Mouse (Mus musculus) T-helper 17 cell (primary cell): ENCODE data around the gene Gas7.

Experiments
- in situ Hi-C, 2 experiments: fragments of 300-600 bp; cut with MboI, MseI; formaldehyde crosslinking; loops; 1 replicate in 1 of 2; 2 replicates in 1 of 2; pipeline ENCODE4 v1.15.1; 2025; ENCODE audit warnings: high pct_unique_total_duplicates in 2 of 2

Gas7 gene

DNA sequence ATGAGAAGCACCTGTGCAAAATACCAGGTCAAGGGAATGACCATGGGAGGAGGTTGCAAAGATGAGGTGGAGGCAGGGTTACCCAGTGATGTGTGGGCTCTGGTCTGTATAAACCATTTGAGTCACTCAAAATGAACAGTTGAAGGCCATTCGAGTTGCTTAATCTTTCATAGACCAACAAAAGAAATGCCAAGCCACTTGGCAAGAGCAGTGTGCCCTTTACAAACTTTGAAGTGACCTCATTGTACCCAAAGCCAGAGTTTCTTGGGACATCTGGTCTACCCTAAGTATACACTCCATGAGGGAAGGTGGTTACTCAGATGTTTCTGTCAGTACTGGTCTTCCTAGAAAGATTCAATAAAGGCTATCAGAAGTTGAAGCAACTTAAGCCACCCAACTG is 80.5 kb downstream of the Gas7 start:
- in situ Hi-C loops = no loop called here

DNA sequence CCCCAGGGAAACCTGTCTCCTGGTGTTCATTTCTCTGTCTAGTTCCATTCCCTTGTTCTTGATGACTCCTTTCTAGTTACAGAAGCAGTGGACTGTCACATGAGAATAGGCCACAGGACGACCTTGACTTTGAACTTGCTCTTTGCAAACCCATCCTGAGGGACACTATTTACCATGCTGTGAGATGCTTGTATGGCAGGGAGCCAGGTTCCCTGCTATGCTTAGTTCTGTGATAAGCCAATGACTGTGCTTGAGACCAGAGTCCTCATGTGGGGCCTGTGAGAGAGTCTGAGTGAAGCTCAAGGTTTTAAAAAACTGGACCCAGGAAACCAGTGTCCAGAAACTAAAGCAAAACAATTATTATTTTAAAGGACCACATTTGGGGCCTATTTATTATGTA is 81.2 kb downstream of the Gas7 start:
- in situ Hi-C loops = no loop called here

DNA sequence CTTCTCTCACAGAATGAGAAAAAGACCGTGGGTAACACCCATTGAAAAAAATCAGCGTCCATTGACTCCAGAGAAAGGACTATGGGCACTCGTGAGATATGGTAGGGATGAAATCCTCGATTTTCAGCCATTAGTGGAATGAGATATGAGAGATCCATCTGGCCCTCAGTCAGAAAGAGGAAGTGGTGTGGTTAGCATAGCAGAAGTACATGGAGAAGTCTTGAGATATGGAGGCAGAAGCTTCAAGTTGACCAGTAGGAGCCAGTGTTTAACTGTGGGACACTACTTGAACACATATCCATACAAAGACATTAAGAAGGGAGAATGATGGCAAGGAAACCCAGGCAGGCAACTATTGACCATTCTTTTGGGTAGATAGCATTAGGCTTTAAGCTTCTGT is 82.1 kb downstream of the Gas7 start:
- in situ Hi-C loops = no loop called here

DNA sequence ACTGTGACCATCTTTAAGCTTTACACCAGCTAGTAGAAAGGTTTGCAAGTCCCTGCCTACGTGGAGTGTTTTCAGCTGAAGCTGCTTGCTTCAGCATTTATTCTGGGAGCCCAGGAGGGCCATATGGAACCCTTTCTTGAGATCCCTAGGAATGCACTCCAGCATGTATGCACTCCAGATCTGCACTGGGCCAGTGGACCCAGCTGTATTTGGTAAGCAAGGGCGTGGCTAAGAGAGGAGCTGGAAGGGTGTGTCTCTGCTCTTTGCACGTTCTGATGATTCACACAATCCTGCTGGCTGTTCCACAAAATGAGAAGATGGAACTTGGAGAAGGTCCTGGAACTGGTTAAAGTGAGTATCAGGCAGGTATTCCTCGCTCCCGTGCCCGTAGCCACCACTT is 83.3 kb downstream of the Gas7 start:
- in situ Hi-C loops = no loop called here

DNA sequence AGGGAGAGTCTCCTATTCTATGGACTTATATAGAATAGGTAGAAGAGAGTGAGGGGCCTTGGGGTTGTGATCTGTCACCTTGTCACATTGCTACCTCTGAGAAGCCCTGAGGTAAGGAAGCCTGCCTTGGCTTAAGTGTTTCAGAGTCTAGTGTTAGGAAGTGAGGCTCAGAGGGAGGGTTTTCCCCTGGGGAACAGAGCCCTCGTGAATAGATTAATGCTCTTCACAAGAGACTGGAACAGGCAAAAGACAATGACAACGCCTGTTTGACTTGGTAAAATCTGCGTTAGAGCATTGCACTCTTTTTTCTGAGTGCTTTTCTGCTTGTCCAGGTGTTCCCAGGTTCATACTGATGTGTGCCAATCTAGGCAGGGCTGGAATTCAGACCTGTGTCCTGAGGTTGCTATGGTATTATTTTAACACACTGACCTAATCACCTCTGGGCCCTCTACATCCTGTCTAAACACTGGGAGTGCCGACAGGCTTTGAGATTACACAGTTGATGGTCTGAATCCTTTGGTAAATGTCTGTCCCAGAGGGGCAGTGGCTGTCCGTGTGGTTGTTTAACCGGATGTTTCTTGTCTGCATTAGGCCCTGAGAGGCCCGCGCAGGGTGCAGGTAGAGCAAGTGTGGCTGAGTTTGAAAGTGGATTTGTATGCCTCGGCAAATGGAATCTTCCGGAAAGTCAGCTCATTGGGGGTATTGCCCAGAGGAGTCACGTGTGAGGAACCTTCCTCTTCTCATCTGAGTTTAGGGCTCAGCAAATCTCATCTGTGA is 89.6 kb downstream of the Gas7 start:
- in situ Hi-C loops = no loop called here

DNA sequence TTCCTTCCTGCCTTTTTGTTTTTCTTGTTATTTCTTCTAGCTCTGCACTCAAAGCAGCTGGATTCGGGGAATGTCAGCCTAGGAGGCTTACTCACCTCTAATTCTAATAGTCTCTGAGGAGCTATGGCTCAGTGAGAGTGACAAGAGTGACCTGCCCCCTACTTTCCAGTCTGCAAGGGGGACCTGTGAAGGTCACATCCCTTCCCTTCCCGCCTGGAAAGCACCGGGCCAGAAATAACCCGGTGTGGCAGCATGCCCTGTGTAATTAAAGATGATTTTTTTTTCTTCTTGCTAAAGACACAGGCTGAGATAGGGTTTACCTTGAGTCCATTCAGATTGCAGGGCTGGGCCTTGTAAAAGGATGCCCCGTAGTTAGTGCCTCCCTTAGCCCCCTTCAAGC is 91.3 kb downstream of the Gas7 start:
- in situ Hi-C loops = no loop called here

DNA sequence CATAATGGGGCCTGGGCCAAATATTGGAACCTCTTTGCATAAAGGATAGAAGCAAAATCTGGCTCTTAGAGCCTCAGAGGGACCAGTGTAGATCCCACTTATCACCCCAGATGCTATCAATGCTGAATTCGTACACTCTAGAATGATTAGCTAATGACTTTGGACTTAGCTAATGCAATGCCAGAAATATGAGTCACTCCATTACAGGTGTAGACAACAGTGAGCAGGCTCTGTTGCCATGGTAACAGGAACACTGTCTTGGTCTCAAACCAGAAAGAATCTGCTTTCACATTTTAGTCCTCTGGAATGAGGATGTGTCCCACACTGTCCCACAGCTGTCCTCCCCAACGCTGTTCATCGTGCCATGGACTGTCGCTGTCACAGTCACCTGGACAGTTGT is 94.1 kb downstream of the Gas7 start:
- in situ Hi-C loops = no loop called here

DNA sequence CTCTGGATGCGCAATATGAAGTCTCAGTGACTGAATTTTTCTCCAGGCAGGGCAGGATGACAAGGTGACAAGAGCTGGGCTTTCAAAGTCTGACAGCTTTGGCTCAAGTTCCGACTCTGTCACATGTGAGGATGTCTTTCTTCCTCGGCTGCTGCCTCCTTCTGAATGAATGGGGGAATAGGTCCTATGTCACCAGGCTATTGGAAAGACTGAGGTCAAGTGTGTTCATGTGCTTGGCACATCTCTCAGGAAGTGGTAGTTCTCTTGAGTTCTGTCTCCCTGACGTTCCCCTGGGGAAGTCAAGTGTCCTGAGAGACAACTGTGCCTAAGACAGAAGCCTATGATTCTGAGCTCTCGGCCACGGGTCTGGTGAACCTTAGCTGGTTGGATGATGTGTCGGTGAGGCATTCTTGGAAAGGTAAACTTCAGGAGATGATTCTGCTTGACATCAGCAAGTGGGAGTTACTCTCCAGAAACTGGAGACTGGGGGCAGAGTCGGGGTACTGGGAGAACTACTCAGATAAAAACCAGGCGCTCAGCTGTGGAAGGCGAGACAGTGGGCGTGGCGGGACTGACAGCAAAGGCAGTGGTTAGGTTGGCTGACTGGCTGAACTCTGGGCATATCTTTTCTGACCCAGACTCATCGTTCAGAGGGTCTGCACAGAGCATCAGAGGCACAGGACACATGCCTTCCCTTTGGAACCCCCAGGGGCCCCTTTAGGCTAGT is 94.7 kb downstream of the Gas7 start:
- in situ Hi-C loops = no loop called here

DNA sequence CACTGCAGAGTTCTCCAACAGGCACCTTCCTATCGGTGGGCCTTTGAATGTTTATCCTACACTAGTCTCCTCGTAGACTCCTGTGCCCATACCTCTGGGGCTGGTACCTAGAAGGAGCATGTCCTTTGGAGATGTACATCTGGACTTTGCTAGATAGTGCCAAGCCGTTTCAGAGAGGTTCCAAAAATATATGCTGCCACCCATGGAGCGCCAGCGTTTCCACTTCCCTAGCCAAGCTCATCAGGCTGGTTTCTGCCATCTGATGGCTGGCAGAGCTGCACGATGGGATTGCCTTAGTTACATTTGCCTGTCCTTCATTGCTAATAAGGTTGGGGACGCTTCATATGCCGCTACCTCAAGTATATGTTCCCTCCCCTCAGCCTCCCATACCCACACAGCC is 97.2 kb downstream of the Gas7 start:
- in situ Hi-C loops = no loop called here

DNA sequence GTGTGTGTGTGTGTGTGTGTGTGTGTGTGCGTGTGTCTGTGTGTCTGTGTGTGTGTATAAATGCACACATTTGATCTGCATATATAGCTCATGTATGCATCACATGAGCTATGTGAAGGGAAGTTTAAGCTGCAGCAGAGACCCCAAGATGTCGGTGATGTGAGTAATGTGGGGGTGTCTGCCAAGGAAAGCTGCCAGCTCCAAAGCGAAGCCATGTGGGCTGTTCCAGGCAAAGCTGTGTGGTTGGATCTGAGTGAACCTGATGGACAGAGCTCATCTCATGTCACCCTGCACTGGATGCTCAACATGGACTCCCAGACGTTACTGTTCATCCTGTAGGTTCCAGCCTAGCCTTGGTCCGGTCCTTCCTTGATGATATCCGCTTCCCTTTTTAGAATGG is 99.0 kb downstream of the Gas7 start:
- in situ Hi-C loops = no loop called here

DNA sequence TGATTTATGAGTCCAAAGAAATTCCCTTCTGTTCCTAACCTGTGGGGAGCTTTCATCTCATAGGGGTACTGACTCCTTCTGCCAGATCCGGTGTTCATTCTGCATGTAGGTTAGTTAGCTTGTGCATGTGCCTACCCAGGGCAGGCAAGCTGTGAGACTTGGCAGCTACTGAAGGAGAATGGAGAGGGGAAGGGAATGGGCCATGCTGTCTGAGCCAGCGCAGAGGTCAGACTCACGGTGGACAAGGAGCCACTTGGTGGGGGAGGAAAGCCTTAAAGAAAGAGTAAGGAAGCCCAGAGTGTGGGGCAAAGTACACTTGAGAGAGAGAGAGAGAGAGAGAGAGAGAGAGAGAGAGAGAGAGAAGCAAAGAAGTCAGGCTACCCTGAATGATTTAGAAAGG is 101.1 kb downstream of the Gas7 start:
- in situ Hi-C loops = no loop called here

DNA sequence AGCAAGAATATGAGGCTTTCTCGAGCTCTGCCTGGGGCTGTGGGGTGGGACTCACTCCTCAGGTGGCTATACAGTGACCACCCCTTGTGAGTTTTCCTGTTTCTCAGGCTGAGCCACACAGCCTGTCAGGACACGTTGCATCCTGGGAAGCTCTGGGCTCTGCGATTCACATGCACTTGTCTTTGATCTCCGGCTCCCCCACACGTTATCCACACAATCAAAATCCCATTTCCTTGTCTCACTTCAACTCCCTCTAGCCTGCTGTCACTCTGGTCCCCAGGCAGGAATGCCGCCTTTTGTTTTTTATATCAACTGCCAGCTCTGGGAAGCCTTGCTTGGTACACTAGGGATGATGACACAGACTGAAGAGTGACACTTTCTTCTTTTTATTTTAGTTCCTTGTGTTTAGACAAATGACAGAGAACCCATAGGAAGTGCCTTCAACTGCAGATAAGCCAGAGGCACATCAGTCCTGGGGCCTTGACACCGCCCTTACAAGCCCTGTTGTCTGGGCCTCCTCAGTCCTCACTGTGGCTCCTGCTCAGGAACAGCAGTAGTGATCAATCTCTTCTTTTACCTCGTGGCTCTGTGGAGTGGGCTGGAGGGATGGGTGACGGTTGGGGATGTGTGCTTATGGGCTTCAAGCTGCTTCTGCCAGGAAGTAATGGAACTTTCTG is 103.7 kb downstream of the Gas7 start:
- in situ Hi-C loops = no loop called here

DNA sequence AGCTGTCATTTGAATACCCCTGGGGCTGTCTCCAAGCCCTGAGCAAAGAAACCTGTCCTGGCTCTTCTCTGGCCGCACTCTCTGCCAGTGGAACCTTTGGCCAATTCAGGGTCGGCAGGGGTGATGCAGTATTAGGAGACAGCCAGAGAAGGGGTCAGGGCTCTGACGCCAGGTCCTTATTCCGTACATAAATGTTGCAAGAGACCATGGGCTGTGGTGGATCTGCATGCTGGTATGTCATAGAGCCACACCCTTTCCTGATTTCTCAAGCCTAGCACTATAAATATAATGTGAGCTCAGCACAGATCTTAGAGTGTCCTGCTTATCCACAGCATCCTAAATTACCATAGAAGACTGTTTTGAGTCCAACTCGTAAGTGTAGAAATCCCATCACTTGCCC is 104.3 kb downstream of the Gas7 start:
- in situ Hi-C loops = no loop called here

DNA sequence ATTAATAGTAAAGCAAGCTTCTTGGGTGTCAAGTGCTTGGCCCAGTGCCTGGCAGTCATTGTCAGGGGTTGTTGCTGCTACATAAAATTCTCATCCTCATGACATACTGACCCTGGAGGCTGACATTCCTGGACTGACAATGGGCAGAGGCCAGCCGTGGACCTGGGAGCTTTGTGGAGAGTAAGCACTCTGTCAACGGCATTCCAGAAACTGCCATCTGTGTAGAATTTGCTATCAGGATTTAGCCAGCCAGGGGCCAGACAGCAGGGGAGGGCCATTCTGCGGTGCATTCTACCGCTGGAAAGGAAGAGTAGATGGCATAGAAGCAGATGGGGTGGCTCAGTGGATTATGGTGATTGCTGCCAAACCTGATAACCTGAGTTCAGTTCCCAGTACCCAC is 106.4 kb downstream of the Gas7 start:
- in situ Hi-C loops = no loop called here

DNA sequence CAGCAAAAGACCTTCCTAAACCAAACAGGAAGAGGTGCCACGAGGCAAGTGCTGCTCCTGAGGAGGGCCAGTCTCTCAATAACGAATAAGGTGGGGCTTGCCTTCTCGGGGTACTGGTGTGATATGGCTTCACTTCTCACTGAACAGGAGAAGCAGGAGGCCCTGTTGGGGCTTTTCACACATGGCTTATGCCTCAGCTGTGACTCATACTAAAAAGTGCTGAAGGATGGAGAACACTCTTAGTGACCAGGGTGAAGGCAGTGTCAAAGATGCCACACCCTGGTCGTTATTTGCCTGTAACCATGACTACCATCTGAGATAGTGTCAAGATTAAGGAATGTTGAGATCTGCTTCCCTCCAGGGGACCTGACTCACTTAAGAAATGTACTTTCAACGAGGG is 107.9 kb downstream of the Gas7 start:
- in situ Hi-C loops = no loop called here

DNA sequence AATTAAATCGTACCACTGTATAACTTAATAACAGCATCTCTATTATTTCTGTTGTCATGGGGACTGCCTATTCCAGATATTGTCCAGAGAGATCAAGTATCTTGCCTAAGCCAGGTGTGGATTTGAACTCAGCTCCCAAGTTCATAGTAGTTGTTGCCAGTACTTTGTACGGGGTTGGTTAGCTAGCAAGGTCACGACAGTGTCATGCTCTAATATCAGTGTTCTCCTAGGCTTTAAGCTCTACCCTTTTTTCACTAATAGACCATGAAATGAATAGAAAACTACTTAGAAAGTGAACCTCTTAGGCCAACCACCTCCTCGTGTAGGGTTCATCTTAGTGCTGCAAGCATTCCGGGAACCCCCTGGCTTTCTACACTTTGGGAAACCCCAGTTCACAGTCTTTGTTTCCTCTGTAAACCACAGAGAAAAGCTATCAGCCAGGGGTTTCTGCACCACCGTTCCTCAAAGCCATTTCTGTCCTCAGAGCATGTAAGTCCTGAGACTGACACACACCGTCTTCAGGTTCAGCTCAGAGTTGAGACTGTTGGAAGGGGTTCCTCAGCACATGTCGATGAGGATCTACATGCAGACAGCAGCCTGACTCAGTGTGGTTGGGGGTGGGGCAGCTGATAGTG is 108.9 kb downstream of the Gas7 start:
- in situ Hi-C loops = no loop called here

DNA sequence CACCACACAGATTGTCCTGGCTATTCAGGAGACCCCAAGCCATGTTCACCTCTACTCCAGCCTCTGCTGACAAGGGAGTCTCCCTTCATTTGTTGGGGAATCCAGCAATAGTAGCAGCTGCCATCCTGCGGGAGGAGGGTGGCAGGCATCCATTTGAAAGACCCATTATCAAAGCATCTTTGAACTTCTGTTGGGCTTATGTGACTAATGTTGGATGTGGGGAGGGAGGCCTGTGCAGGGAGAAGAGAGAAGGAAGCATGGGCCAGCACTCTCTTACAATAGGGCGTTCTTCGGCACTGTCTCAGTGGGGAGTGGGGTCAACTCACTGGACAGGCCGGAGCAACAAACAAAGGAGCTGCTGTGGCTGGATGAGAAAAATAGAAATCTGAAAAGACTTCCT is 110.3 kb downstream of the Gas7 start:
- in situ Hi-C loops = no loop called here

DNA sequence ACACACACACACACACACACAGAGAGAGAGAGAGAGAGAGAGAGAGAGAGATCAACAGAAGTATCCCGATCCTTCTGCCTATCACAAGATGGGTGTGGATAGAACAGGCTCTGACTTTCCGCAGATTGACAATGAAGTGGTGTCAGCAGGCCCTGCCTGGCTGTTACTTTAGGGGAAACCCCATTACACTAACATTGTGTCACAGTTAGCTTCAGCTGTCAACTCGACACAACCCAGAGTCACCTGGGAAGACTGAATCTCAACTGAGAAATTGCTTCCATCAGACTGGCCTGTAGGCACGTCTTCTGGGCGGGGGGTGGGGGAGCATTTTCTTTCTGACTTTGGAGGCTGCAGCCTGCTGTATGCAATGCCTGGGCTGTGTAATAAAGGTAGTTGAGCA is 111.5 kb downstream of the Gas7 start:
- in situ Hi-C loops = no loop called here

DNA sequence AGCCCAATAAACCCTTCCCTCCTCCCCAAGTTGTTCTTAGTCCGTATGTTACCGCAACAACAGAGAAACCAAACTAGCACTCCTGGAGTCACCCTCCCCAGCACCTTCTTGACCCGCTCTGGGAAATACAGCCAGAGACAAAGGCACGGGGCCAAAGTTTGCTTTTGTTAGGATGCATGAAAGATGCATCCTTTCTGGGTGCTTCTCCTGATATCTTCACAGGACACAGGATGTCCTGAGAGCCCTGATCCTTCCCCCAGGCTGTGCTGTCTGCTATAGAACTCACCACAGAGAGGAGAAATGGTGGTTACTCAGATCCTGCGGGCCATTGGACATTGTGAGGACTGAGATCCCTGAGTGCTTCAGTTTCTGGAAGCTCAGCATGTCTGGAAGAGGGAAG is 111.9 kb downstream of the Gas7 start:
- in situ Hi-C loops = no loop called here

DNA sequence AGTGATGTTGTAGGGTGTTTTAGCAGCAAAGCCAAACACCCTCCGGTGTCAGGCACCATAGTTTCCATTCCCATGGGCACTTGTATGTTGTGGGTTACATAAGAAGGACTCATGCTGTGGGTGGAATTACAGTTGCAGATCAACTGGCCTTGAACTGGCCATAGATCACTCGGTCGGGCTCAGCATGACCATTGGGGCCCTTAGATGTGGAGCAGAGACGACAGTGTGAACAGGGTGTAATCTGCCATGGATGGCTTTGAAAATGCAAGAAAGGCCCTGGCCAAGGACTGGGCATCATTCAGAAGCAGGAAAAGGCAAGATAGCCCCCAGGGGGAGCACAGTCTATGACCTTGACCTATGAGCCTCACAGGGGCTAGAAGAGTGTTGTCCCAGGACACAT is 112.8 kb downstream of the Gas7 start:
- in situ Hi-C loops = no loop called here

DNA sequence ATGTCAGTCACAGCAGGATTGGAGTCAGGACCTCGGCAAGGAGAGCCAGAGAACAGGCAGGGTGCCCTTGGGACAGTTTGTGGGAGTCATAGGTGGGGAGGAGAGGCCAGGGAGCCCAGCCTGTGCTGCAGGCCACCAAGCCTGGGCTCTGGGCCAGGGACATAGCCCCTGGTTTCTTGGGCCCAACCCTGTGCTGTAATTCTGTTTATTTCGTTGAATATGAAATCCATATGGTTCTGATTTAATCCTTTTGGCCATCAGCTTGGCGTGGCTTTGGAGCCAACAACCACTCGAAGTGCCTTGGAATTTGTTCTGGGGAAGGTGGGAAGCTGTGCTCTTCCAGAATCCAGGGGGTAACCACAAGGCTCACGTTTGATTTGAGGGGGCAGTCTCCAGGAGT is 113.6 kb downstream of the Gas7 start:
- in situ Hi-C loops = no loop called here

DNA sequence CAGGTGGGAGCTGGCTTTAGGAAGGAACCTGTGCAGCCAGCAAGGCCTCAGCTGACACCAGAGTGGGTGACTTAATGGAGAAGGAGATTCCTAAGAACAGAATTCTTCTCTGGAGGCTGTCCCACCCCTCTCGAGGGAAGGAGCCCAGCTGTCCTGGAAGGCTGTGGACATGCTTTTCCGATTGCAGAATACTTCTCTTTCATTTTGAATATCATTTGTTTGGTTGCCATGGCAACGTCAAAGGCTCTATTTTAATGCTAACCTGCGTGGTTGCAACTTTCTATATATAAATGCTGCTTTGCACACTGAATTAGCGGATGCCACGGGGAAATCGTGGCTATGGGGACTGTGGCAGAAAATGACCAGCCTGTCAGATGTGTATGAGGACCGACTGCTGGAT is 115.7 kb downstream of the Gas7 start:
- in situ Hi-C loops = no loop called here
